Mouse (Mus musculus) 3134 (cell line): ENCODE results near the gene Tob1.

Experiments used
- DNase-seq: peaks from one replicate; pipeline ENCODE4 v3.0.0-alpha.2; 2011; ENCODE audit warnings: low spot score; ENCODE audit not compliant: insufficient read length; ENCODE audit errors: extremely low read depth

The Tob1 gene

GRCm38 (mm10) chr11:94211124-94211603 is at the start of gene Tob1:
Gene Tob1, plus strand, starts transcription at chr11:94211454.
- peak; percentile 95 for DNase-seq

GRCm38 (mm10) chr11:94161867-94162581 is 49.2 kb upstream of the Tob1 start:
- DNase-seq, result no peak

GRCm38 (mm10) chr11:94163005-94163767 is 48.1 kb upstream of the Tob1 start:
- DNase-seq, result peak; percentile 28

DNA sequence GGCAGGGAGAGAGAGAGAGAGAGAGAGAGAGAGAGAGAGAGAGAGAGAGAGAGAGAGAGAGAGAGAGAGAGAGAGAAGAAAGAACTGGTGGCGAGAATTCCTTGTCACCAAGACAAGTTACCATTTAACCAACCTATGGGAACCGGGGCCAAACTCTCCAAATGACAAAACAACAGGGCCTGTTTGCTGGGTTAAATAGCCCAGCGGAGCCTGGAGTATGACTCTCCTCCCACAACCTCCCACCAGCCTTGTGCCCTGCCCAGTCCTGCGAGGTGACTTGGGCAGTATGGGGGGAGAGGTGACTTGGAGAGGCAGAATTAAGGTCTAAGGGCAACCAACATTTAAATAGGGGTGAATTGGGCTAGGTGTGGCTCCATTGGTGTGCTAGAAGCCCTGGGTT is 45.5 kb upstream of the Tob1 start:
- DNase-seq, result no peak

GRCm38 (mm10) chr11:94168238-94168637 is 43.0 kb upstream of the Tob1 start:
- DNase-seq, result no peak

DNA sequence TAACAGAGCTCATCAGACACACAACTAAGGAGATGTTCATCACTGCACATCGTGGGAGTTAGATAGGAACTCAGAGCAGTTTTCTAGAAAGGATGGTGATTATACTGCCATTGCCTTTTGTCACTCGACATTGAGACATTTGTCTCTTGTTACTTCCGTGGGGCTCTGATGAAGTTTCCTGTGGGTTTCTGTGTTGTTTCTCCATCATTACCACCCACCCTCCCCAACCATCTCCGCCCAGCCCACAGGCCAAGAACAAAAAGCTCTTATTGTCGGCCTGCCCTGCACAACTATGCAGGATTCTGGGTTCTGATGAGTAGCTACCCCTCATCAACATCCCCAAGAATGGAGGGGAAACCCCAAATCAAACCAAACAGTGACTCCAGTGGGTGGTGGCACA is 41.7 kb upstream of the Tob1 start:
- DNase-seq, result no peak

- DNase-seq, result no peak
These were observed 39.6 kb upstream of the Tob1 start for GRCm38 (mm10) chr11:94171691-94172090.

DNA sequence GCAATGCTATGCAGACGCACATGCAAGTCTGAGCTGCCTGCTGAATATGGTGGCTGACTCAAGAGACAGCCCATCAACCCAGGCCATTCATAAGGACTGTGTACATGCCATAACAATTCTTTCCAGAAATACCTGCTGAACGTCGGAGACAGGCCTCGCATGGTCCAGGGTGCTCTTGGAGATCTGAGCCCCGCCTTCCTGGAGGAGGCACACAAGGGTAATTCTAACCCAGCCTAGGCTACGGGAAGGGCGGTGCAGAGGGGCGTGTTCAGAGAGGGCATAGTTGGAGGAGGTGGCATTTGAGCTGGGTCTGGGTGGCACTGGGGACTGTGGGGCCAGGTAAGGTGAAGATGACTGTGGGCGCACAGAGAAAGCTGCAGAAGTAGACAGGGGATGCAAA is 39.1 kb upstream of the Tob1 start:
- no peak for DNase-seq

GRCm38 (mm10) chr11:94173726-94174146 is 37.5 kb upstream of the Tob1 start:
- no peak for DNase-seq

DNA sequence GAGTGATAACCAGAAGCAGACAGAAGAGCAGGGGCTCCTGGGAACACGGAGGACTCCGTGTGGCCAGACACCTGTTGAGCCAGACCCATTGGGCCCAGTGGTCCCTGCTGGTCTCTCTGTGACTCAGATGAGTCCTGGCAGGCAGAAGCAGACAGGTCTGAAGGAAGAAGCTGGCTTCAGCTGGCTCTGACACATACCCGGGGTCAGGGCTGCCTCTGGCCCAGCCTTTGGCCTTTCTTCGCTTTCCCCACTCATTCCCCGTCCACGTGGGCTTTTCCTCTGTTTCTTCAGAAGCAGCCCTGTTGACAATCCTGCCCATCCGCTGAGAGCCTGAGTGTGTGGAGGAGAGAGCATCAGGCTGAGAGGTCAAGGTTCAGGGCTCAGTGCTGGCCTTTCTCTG is 36.0 kb upstream of the Tob1 start:
- peak; percentile 30 for DNase-seq

- DNase-seq, result peak; percentile 52
These were observed 35.6 kb upstream of the Tob1 start for GRCm38 (mm10) chr11:94175694-94176093.

- DNase-seq, result no peak
These were observed 33.2 kb upstream of the Tob1 start for GRCm38 (mm10) chr11:94177841-94178585.

GRCm38 (mm10) chr11:94179768-94180167 is 31.5 kb upstream of the Tob1 start:
- DNase-seq, result no peak

- DNase-seq, result no peak
These were observed 31.1 kb upstream of the Tob1 start for GRCm38 (mm10) chr11:94180194-94180593.

- DNase-seq, result no peak
These were observed 29.6 kb upstream of the Tob1 start for GRCm38 (mm10) chr11:94181694-94182093.

- no peak for DNase-seq
These were observed 28.5 kb upstream of the Tob1 start for GRCm38 (mm10) chr11:94182711-94183110.

DNA sequence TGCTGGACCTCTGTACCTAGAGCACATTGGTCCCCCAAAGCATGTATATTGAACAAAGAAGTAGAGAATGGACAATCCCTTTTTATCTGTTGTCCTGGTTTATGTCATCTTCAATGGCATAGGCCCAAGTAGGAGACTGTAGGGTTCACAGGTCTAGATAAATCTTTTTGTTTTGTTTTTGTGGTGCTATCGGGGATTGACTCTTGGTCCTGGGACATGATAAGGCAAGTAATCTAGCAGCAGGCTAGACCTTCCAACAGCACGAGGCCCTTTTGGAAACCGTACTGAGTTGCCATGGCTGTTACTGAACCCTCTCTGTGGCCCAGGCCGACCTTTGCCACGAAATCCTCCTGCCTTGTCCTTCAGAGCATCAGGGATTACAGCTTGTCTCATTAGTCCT is 28.1 kb upstream of the Tob1 start:
- DNase-seq, result no peak

- DNase-seq, result no peak
These were observed 27.6 kb upstream of the Tob1 start for GRCm38 (mm10) chr11:94183671-94184070.

DNA sequence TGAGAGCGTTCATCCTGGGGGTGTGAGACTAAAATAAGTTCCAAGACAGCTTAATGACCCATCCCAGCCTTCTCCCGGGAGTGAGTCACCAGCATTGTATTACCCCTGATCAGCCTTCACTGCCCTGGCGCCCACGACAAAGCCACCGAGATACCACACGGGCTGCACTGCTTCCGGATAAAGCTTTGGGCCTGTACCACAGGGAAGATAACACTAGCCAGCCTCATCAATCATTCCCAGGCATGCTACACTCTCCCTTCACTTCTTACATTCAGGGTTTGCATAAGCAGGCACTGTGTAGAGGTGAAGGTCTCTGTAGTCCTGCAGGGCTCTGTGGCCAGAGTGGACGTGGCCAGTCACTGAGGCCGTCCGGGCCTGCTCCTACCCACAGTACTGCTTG is 21.7 kb upstream of the Tob1 start:
- peak; percentile 33 for DNase-seq

GRCm38 (mm10) chr11:94190665-94191064 is 20.6 kb upstream of the Tob1 start:
- DNase-seq, result no peak

GRCm38 (mm10) chr11:94193109-94193508 is 18.1 kb upstream of the Tob1 start:
- no peak for DNase-seq
